Mouse (Mus musculus): ENCODE results near the gene Aqp1. TPM values are rescaled to one million over a fixed set of nuclear protein-coding genes. Genes with fewer than 3 reads are reported as not detected.

The Aqp1 gene
- polyA plus RNA-seq, 1 experiment, result 1,116 TPM

- TF ChIP-seq CTCF (IDR thresholded peaks at IDR 0.05; ENCODE audit: insufficient read depth, low read length), result no peak
- no peak for TF ChIP-seq POLR2A (IDR thresholded peaks at IDR 0.05; ENCODE audit: borderline replicate concordance, extremely low read depth, low read depth, low read length)
- DNase-seq, result no peak
- 50% methylated on average over 5 of the region's 5 CpGs for WGBS
- no peak overlapping the region for H3K4me3 ChIP-seq (replicated peaks; ENCODE audit: extremely low read depth, low read depth, low read length)
- H3K4me1 ChIP-seq (ENCODE audit: control insufficient read depth, insufficient read depth, low read length), result no peaks in the 10 kb centered on the region
These were observed 53.1 kb downstream of the Aqp1 start for GRCm38 (mm10) chr6:55389321-55389720.

- 24% methylated on average over 4 of the region's 4 CpGs for WGBS
- TF ChIP-seq CTCF (IDR thresholded peaks at IDR 0.05; ENCODE audit: insufficient read depth, low read length) (no peak), POLR2A (IDR thresholded peaks at IDR 0.05; ENCODE audit: borderline replicate concordance, extremely low read depth, low read depth, low read length) (no peak)
- no peak for DNase-seq
- Histone ChIP-seq H3K4me3 (replicated peaks; ENCODE audit: extremely low read depth, low read depth, low read length) (no peak overlapping the region), H3K4me1 (ENCODE audit: control insufficient read depth, insufficient read depth, low read length) (no peaks in the 10 kb centered on the region)
These were observed 55.6 kb downstream of the Aqp1 start for GRCm38 (mm10) chr6:55391814-55392213.

DNA sequence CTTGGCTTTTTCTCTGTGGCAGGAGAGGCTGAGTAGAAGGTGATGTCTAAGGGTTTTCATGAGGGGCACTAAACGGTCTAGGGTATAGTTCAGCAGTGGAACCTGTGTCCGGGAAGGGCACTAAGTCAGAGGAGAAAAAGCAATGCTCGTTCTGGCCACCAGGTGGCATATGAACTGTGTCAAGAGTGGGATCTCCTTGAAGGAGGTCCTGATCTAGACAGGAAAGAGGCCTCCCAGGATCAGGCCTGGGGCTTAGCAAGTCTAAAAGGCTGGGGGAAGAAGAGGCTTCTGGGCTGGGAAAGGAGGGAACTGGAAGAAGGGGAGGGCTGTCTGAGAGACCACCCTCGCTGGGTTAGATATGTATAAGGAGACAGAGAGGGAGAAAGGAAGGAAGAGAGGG is 56.2 kb downstream of the Aqp1 start:
- TF ChIP-seq POLR2A (IDR thresholded peaks at IDR 0.05; ENCODE audit: borderline replicate concordance, extremely low read depth, low read depth, low read length), result no peak
- TF ChIP-seq CTCF (IDR thresholded peaks at IDR 0.05; ENCODE audit: insufficient read depth, low read length), result peak; percentile 68
- 12% methylated on average over 4 of the region's 4 CpGs for WGBS
- peak; percentile 72 for DNase-seq

DNA sequence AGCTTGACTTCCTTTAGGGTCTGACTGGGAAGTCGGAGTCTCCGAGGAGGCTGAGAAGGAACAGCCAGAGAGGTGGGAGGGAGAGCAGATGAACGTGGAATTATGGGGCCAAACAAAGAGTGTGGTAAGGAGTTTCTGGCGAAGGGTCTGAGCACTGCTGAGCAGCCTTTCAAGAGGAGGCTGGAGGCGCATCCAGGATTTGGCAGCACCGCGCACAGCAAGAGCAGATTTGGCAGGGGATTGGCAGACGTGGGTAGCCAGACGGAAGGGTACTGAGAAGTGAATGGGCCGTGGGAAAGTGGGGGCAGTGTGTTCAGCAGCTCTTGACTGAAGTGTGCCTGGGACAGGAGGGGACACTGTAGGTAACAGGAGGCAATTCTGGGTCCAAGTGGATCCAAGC is 58.6 kb downstream of the Aqp1 start:
- H3K4me3 ChIP-seq (replicated peaks; ENCODE audit: extremely low read depth, low read depth, low read length), result no peak overlapping the region
- WGBS, result 68% methylated on average over 10 of the region's 10 CpGs
- H3K4me1 ChIP-seq (ENCODE audit: control insufficient read depth, insufficient read depth, low read length), result no peaks in the 10 kb centered on the region
- no peak for TF ChIP-seq CTCF (IDR thresholded peaks at IDR 0.05; ENCODE audit: insufficient read depth, low read length)
- no peak for TF ChIP-seq POLR2A (IDR thresholded peaks at IDR 0.05; ENCODE audit: borderline replicate concordance, extremely low read depth, low read depth, low read length)
- no peak for DNase-seq

More for the DNA sequence above, 56.2 kb downstream of the Aqp1 start:
- Histone ChIP-seq H3K4me1 (ENCODE audit: control insufficient read depth, insufficient read depth, low read length) (no peaks in the 10 kb centered on the region), H3K4me3 (replicated peaks; ENCODE audit: extremely low read depth, low read depth, low read length) (no peak overlapping the region)

GRCm38 (mm10) chr6:55396176-55396575 is 59.9 kb downstream of the Aqp1 start:
- TF ChIP-seq CTCF (IDR thresholded peaks at IDR 0.05; ENCODE audit: insufficient read depth, low read length) (no peak), POLR2A (IDR thresholded peaks at IDR 0.05; ENCODE audit: borderline replicate concordance, extremely low read depth, low read depth, low read length) (no peak)
- Histone ChIP-seq H3K4me3 (replicated peaks; ENCODE audit: extremely low read depth, low read depth, low read length) (no peak overlapping the region), H3K4me1 (ENCODE audit: control insufficient read depth, insufficient read depth, low read length) (no peaks in the 10 kb centered on the region)
- WGBS, result 35% methylated on average over 3 of the region's 3 CpGs
- DNase-seq, result no peak

GRCm38 (mm10) chr6:55396622-55397041 is 60.4 kb downstream of the Aqp1 start:
- Histone ChIP-seq H3K4me3 (replicated peaks; ENCODE audit: extremely low read depth, low read depth, low read length) (no peak overlapping the region), H3K4me1 (ENCODE audit: control insufficient read depth, insufficient read depth, low read length) (no peaks in the 10 kb centered on the region)
- TF ChIP-seq CTCF (IDR thresholded peaks at IDR 0.05; ENCODE audit: insufficient read depth, low read length) (no peak), POLR2A (IDR thresholded peaks at IDR 0.05; ENCODE audit: borderline replicate concordance, extremely low read depth, low read depth, low read length) (no peak)
- WGBS, result 47% methylated on average over 11 of the region's 11 CpGs
- DNase-seq, result no peak

Other genes starting within 250 kb of the Aqp1 start
- gene Crhr2, start 203.4 kb upstream of the Aqp1 start, polyA plus RNA-seq (2012; rRNA removed), result 1.3 and 4.9 TPM in 2 replicates
- 1,586 and 1,614 TPM in 2 replicates for gene Inmt, start 161.4 kb upstream of the Aqp1 start, polyA plus RNA-seq (2012; rRNA removed)
- 18.8 and 35.7 TPM in 2 replicates for gene Mindy4, start 133.0 kb upstream of the Aqp1 start, polyA plus RNA-seq (2012; rRNA removed)
- not detected in 2 replicates for gene Ghrhr, start 39.9 kb downstream of the Aqp1 start, polyA plus RNA-seq (2012; rRNA removed)
- gene Adcyap1r1, start 115.5 kb downstream of the Aqp1 start, polyA plus RNA-seq (2012; rRNA removed), result 2.9 and 3.9 TPM in 2 replicates

All from lung, adult 2 months (tissue).